Comparison of ENCODE assay signal across 8 mouse cellular contexts in genomic region chr16:92465642-92466526, GRCm38 (mm10). TPM values are rescaled to one million over a fixed set of nuclear protein-coding genes. Genes with fewer than 3 reads are reported as not detected.
DNase-seq lines count a peak whose midpoint lies in the region; ATAC-seq lines count a peak whose summit lies in the region.

No protein-coding gene starts in this region.

- peak; percentile 92 for DNase-seq in WW6 (ENCODE audit: low read depth, low spot score)
- DNase-seq in cerebellum, postnatal 4 days (ENCODE audit: low spot score in 2 of 2), result peak; percentile 90 to 97
- peak; percentile 99 for DNase-seq in gastrocnemius, adult 18-20 months (ENCODE audit: low spot score)
- peak; percentile 96 to 97 for DNase-seq in left cerebral cortex, adult 18-20 months (ENCODE audit: low spot score in 2 of 2)
- peak; percentile 98 for DNase-seq in right cerebral cortex, adult 18-20 months
- DNase-seq in urinary bladder, postnatal 10 days (ENCODE audit: low spot score), result peak; percentile 78

- H3K4me2 ChIP-seq in hindbrain, embryonic 16.5 days (ENCODE audit: low read length), result peak overlapping the region; percentile 65

- H3K27ac ChIP-seq in hindbrain, embryonic 16.5 days (ENCODE audit: low read depth, low read length), result peak overlapping the region; percentile 90
- no peak overlapping the region for H3K27ac ChIP-seq in macrophage

- peaks cover 25% of the 10 kb centered on the region for H3K4me1 ChIP-seq in hindbrain, embryonic 16.5 days (ENCODE audit: control insufficient read depth, insufficient read depth, low read depth, low read length)

- H3K9ac ChIP-seq in hindbrain, embryonic 16.5 days (ENCODE audit: low read depth, low read length), result peak overlapping the region; percentile 90

- under 1% methylated on average over 67 of the region's 94 CpGs for WGBS in hindbrain, embryonic 16.5 days
- 1% methylated on average over 94 of the region's 94 CpGs for WGBS in macrophage (ENCODE audit: missing documents)

- no peaks in the 10 kb centered on the region; the same call in 1 of the 2 replicates for H3K79me2 ChIP-seq in macrophage (ENCODE audit: inconsistent target)

- ATAC-seq in hindbrain, embryonic 16.5 days, result peak; percentile 99

- no peaks in the 10 kb centered on the region for H3K27me3 ChIP-seq in hindbrain, embryonic 16.5 days (replicated peaks; ENCODE audit: control insufficient read depth, insufficient read depth, low read length)

- no peaks in the 10 kb centered on the region for H3K9me3 ChIP-seq in hindbrain, embryonic 16.5 days (ENCODE audit: control insufficient read depth, low read length)

- H3K36me3 ChIP-seq in hindbrain, embryonic 16.5 days (ENCODE audit: control insufficient read depth, insufficient read depth, low read length), result no peaks in the 10 kb centered on the region
- H3K36me3 ChIP-seq in macrophage (ENCODE audit: inconsistent target), result no peaks in the 10 kb centered on the region

- peak overlapping the region; percentile 93 for H3K4me3 ChIP-seq in hindbrain, embryonic 16.5 days (ENCODE audit: low read length)
- H3K4me3 ChIP-seq in macrophage (ENCODE audit: inconsistent target), result peak overlapping the region; percentile 36

RNA-seq across cellular contexts. Expression of gene Rcan1, which starts 4.8 kb away (rescaled TPM):
- total RNA-seq in gastrocnemius, adult 18-20 months (2021), result 100 to 1,000 TPM in 1 of 2 experiments, 10 to 100 TPM in 1; 53.2 to 329 TPM
- polyA plus RNA-seq in hindbrain, embryonic 16.5 days (2015; fragmentation: Nextera tagmentation; extraction: Ambion mirVana), result 75.7 and 85.5 TPM in 2 replicates
- 10 to 100 TPM; 59.2 to 69.2 TPM for total RNA-seq in left cerebral cortex, adult 18-20 months (2021)
- total RNA-seq in macrophage (2018; cell fraction: chromatin; rRNA removed), result 100 to 1,000 TPM in 6 of 26 experiments, 10 to 100 TPM in 7, 1 to 10 TPM in 13; 2.6 to 320 (median 10.4) TPM
- 100 to 1,000 TPM in 5 of 26 experiments, 10 to 100 TPM in 21; 13.9 to 374 (median 26.6) TPM for total RNA-seq in macrophage (2018; cell fraction: cytosol; rRNA removed)
- total RNA-seq in macrophage (2018; cell fraction: nucleus; rRNA removed), result 100 to 1,000 TPM in 8 of 26 experiments, 10 to 100 TPM in 15, 1 to 10 TPM in 3; 7.8 to 467 (median 26.1) TPM
- polyA plus RNA-seq in macrophage (2018), result 27.6 to 35.2 TPM (median 30.7 TPM) in 3 replicates

RNA-seq across cellular contexts. Expression of gene Clic6, which starts 19.7 kb away (rescaled TPM):
- under 1 TPM in 1 of 2 experiments, not detected in 1; 0.14 TPM for total RNA-seq in gastrocnemius, adult 18-20 months (2021)
- polyA plus RNA-seq in hindbrain, embryonic 16.5 days (2015; fragmentation: Nextera tagmentation; extraction: Ambion mirVana), result 7.8 and 7.9 TPM in 2 replicates
- 1 to 10 TPM in 1 of 2 experiments, under 1 TPM in 1; 0.98 to 1.7 TPM for total RNA-seq in left cerebral cortex, adult 18-20 months (2021)
- not detected for total RNA-seq in macrophage (2018; cell fraction: chromatin; rRNA removed)
- total RNA-seq in macrophage (2018; cell fraction: cytosol; rRNA removed), result not detected
- total RNA-seq in macrophage (2018; cell fraction: nucleus; rRNA removed), result not detected
- polyA plus RNA-seq in macrophage (2018), result not detected in 3 replicates
